Mouse (Mus musculus) cerebellum, postnatal 4 days (tissue): ENCODE measurements around the gene Gadl1.

Source experiments
- DNase-seq, 2 experiments: peaks; one replicate each; pipeline ENCODE4 v3.0.0; 2022; ENCODE audit warnings: low spot score in 2 of 2, mixed read lengths in 1 of 2

Gadl1 gene

DNA sequence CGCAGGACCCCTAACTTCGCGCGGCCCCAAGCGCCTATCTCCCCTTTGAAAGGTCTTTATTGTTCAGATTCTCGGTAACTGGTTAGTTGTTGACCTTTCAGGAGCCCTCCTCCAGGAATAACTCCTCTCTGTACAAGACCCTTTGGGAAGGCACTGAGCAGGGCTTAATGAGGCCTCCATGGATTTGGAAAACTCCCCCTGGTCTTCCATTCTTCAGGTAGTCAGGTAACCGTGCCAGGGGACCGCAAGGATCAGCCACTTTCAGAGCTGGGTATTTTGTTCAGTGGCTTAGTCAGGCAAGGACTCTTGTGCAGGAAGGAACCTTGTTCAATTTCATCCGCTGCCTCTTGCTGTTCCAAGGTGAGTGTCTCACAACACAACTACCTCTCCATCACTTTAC is at the start of gene Gadl1:
Gadl1 (plus strand) TSS at position 301 of the 400 bp plus-strand sequence.
- DNase-seq: no peak

DNA sequence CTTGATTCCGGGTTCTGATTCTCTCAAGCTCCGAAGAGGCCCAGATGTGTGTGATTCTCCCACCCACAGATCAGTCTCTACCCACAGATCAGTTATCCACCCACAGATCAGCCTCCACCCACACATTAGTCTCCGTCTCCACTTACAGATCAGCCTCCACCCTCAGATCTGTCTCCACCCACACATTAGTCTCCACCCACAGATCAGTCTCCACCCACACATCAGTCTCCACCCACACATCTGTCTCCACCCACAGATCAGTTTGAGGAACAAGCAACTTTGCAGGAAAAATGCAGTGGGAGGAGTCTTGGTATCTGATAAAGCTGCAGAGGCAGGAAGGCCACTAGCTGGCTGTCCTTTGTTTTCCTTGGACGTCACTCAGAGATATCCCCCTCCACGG is 46.5 kb upstream of the Gadl1 start:
- no peak for DNase-seq

DNA sequence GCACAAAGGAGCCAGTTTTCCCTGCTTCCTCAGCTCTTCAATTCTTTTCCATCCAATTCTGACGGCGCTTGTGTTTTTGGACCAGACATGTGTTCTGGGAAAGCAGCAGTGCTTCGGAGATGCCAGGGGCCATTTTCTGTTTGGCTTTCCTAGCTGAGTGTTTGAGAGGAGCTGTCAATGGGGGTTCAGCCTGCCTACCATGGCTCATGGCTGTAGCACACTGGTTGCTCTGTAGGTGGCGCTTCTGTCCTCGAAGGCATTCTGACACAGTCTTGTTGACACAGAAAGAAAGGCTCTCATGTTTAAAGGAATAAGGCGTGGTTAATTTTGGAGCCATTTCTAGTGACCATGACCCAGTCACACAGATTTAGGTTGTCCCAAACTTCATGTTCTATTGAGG is 45.9 kb upstream of the Gadl1 start:
- DNase-seq: no peak

DNA sequence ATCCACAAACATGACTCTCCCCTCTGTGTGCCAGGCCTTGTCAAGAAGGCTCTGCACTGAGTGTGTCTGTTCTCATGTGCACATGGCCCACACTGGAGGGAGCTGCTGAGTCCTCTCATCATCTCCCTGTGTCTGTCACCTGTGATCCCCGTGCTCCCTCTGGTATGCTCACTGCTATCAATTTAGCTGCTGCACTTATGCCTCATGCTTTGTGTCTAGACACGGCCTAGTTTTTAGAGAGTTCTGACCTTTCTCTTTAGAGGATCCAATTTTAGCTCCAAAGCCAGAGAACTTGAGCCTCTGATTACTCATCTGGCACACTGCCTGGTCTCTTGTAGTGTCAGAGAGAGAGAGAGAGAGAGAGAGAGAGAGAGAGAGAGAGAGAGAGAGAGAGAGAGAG is 42.0 kb upstream of the Gadl1 start:
- no peak for DNase-seq

DNA sequence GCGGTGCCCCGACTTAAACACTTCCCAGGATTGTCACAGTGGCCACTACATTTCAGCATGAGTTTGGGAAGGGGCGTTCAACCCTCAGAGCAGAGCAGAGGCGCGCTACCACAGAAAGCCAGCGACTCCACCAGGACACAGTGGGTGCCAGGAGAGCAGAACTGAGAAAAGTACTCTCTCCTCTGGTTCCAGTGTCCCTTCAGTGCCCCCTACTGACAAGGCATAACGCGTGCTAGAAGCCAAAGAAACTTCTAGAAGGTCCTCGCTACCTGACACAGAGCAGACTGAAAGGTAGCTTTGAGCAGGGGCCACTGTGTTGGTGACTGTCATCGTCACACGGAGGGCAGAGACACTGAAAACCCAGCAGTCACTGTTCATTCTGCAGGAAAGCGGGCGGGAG is 39.1 kb upstream of the Gadl1 start:
- DNase-seq: no peak

DNA sequence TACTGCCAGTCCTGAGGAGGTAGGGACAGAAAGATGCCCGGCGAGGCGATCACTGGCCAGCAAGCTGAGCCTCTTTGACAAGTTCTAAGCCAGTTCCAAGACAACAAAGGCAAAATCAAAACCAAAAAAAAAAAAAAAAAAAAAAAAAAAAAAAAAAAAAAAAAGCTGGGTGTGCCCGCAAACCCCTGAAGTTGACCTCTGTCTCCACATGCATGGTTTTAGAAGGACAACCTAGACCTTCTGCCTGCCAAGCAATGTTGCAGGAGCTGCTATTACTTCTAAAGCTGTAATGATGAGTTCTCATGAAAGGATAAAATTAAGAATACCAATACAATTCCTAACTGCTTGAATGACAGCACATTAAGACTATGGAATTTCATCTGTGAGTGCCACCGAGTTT is 38.6 kb upstream of the Gadl1 start:
- DNase-seq: no peak

DNA sequence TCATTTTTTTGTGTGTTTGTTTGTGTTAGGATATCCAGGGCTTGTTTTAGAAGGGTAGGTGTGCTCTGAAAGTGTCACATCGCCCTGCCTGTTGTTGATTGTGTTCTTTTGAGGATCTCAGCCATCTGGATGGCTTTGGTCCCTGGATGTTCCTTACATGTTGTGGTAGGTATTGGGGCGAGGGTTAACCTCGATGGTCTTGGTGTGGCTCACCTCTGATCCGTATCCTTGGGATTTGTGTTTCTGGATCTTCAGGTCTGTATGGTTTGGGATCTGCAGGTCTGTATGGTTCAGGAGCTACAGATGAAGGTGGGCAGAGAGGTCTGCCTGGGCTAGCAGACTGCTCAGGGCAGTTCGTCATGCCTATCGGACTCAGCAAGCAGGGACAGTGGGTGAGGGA is 28.8 kb upstream of the Gadl1 start:
- no peak for DNase-seq

- DNase-seq: no peak
Measured at GRCm38 (mm10) chr9:115881137-115881536, 28.1 kb upstream of the Gadl1 start.

- DNase-seq: no peak
Measured at GRCm38 (mm10) chr9:115882627-115883200, 26.5 kb upstream of the Gadl1 start.

GRCm38 (mm10) chr9:115883413-115883812 is 25.8 kb upstream of the Gadl1 start:
- no peak for DNase-seq

GRCm38 (mm10) chr9:115887571-115887970 is 21.7 kb upstream of the Gadl1 start:
- peak in 1 of 2 experiments; percentile 10 for DNase-seq

DNA sequence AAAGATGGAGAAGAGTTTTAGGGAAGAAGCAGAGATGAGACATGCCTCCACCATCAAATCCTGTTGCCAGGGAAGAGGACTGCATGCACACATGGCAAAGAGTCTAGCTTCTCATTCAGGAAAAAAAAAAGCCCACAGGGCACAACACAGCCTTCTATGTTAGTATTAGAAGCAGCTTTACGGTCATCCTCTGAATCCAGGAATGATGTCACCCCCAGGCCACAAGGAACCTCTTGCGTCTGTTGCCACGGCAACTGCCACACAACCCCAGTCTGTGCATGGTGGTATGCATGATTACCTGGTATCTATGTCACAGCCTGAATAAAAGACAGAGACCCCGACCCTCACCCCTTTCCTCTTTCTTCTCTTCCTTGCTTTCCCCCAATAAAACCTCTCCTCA is 16.1 kb upstream of the Gadl1 start:
- no peak for DNase-seq

DNA sequence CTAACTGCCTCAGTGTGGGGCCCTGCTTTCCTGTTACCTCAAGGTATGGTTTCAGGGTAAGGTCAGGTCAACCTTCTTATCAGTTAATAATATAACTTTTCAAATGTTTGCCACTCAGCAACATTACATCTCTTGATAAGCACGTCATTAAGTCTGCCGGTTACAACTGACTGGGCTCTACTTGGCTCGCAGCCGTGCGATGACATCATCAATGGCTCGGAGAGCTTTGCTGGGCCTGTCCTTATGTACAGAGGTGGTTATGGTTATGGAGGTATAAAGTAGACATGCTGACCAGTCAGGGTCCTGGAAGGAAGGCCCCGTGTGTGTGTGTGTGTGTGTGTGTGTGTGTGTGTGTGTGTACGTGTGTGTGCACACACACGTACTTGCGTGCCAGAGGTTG is 15.3 kb upstream of the Gadl1 start:
- DNase-seq: no peak

GRCm38 (mm10) chr9:115908325-115908724 is 930 bp upstream of the Gadl1 start:
- no peak for DNase-seq

DNA sequence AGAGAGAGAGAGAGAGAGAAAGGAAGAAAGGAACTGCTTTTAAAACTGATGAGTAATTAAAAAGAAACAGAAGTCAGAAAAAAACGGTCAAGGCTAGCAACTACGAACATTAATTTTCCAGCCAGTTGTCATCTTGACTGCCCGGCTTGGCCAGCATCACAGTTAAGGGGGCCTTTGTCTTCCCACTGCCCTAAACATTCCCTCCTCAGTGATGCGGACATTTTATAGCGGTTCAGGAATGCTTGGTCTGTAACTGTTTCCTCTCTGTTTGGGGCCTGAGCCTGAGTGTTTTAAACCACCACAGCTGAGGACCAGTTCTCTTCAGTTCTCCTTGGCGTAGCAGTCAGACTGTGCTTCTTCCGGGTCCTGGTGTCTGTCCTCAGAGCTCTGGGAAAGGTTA is 4.8 kb downstream of the Gadl1 start:
- no peak for DNase-seq

DNA sequence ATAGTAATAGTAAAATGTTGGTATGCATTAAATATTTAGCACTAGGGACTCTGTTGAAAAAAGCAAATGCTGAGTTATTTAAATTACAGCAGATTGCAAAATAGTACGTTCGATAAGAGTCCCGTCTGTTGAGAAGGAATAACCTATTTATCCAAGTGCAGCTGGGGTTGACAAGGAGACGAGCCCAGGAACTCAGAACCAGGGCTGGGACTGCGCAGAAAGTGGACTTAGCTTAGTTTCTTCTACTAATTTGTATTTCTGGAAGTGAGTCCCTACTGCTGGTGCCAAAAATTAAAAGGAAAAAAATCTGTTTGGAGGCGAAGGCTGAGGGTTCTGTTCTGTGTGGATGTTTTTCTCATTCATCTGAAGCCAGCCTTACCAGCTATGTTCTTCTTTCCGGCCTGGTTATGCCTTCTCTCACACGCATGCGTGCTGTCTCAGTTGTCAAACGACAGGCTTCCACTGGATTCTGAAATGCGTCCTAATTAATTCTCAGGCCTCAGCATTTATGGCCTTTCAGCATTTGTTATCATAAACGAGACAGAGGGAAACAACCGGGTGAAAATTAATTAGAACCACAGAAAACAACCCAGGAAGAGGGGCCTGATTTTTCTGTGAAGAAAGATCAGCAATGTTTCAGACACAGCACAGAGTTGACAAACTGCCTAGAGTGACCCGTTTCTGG is 6.5 kb downstream of the Gadl1 start:
- no peak for DNase-seq

GRCm38 (mm10) chr9:115919736-115920135 is 10.5 kb downstream of the Gadl1 start:
- DNase-seq: no peak

DNA sequence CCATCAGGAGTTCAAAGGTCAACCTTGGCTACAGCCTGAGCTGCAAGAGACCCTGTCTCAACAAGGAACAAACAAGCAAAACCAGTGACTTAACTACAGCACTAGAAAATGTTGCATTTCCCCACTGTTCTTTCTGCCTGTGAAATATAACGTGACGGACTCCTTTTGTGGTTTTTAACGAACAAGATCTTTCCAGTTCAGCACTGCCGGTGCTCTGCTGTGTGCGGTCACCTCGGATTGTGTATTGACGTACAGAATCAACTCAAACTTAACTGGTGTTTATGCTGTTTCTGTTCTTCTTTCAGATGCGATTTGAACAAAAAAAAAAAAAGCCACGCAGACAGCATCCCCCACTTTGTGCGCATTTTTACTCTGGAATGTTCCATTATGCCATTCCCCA is 13.4 kb downstream of the Gadl1 start:
- no peak for DNase-seq

GRCm38 (mm10) chr9:115924094-115924493 is 14.8 kb downstream of the Gadl1 start:
- no peak for DNase-seq

- no peak for DNase-seq
Measured at GRCm38 (mm10) chr9:115931803-115932202, 22.5 kb downstream of the Gadl1 start.

DNA sequence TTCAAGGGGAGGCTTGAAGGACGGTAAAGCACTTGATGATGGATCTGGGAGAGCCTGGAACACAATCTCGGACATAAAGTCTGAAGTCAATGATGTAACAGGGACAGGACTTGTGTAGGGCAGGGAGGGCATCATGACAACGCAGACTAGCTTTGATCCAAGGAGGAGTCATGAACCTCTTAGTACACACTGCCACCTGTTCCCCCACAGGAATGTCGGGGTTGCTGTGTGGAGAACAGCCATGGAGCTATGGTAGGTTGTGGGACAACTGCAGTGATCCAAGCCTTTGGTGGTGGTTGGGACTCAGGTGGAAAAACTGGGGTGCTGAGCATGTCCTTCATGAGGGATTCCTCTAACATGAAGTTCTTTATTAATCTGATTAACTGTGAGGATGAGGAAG is 23.5 kb downstream of the Gadl1 start:
- no peak for DNase-seq

DNA sequence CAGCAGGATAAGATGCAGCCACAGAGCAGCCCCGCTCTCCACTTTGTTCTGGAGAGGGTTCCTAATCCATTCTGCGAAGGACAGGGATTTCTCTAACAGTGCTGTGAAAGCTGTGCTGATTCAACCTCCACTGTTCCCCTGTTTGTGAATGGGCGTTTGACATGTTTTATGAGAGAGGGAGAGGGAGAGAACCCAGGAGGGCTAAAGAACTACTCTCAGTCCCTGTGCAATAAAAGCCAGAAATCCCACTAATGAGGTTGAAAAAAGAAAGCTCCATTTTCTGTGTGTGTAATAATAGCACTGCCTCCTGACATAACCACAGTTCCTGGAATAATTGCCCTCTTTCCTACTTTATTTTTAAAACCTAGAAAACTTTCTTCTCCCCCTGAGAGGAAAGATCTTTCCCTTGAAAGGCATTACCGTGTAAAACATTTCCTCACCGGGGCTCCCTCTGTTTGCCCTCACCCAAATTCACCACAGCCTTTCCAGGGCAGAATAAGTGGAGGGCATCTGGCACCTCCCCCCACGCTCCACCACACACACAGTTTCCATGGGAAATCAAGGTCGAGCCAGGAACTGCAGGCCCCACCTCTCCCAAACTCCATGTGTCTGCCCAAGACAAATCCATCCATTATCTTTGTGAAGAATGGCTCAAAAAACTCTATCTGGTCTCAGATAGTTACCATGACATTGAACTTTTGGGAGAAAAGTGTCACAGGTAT is 24.1 kb downstream of the Gadl1 start:
- peak in 1 of 2 experiments; percentile 9 for DNase-seq

- DNase-seq: no peak
Measured at GRCm38 (mm10) chr9:115934288-115934687, 25.0 kb downstream of the Gadl1 start.
